ENCODE assay signal across 8 mouse cellular contexts in the genomic region with DNA sequence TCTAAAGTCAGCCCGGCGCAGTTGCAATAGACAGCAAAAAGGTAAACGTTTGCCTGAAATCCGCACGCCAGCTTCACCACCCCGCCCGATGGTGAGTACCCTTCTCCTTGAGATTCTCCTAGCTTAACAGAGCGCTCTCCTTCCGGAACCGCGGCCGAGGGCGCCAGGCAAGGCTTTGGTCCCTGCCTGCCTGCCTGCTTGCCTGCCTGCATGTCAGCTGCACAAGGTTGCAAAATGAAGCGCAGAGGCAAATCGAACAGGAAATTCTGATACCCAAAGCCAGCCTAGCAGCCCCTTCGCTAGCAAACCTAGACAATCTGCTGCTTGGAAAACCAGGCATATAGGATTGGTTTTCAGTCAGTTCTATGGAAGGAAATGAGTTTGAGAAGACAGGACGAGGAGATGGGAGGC. TPM values are rescaled to one million over a fixed set of nuclear protein-coding genes. Genes with fewer than 3 reads are reported as not detected.
DNase-seq lines count a peak whose midpoint lies in the region; ATAC-seq and TF ChIP-seq lines count a peak whose summit lies in the region.

No protein-coding gene starts in this region.

- WGBS in forebrain, embryonic 12.5 days, result 0% methylated on average over 17 of the region's 17 CpGs
- WGBS in midbrain, embryonic 10.5 days, result under 1% methylated on average over 17 of the region's 17 CpGs

- no peaks in the 10 kb centered on the region for H3K4me1 ChIP-seq in ES-Bruce4 (ENCODE audit: control insufficient read depth, insufficient read depth, low read length)
- H3K4me1 ChIP-seq in forebrain, embryonic 12.5 days, result peaks cover 18% of the 10 kb centered on the region
- H3K4me1 ChIP-seq in midbrain, embryonic 10.5 days, result peaks cover 52% of the 10 kb centered on the region

- H3K27me3 ChIP-seq in ES-Bruce4 (ENCODE audit: control insufficient read depth, insufficient read depth, low read length, poor library complexity, severe bottlenecking), result peaks cover 37% of the 10 kb centered on the region
- peaks cover 43% of the 10 kb centered on the region for H3K27me3 ChIP-seq in forebrain, embryonic 12.5 days
- H3K27me3 ChIP-seq in midbrain, embryonic 10.5 days (ENCODE audit: low read depth, poor library complexity, severe bottlenecking), result peaks cover 86% of the 10 kb centered on the region

- peak; percentile 61 to 69 for DNase-seq in adrenal gland, adult 18-20 months (ENCODE audit: low spot score in 2 of 2)
- DNase-seq in adrenal gland, postnatal 4 days (ENCODE audit: low spot score in 2 of 2), result no peak
- peak; percentile 66 for DNase-seq in kidney, adult 11 months
- DNase-seq in midbrain, embryonic 10.5 days (ENCODE audit: low spot score), result peak; percentile 74
- DNase-seq in urinary bladder, postnatal 14 days (ENCODE audit: low spot score), result peak; percentile 65
- DNase-seq in layer of hippocampus, adult 11-12 months (ENCODE audit: low spot score), result no peak

- TF ChIP-seq CTCF in ES-Bruce4 (IDR thresholded peaks at IDR 0.05; ENCODE audit: low read depth, low read length), result no peak

- no peak for TF ChIP-seq EP300 in ES-Bruce4 (IDR thresholded peaks at IDR 0.05; ENCODE audit: insufficient read depth, low read depth, low read length)

- H3K9me3 ChIP-seq in ES-Bruce4 (replicated peaks; ENCODE audit: control insufficient read depth, insufficient read depth, low read length, poor library complexity, severe bottlenecking), result no peaks in the 10 kb centered on the region
- no peaks in the 10 kb centered on the region for H3K9me3 ChIP-seq in forebrain, embryonic 12.5 days
- no peaks in the 10 kb centered on the region for H3K9me3 ChIP-seq in midbrain, embryonic 10.5 days (replicated peaks)

- peak overlapping the region; percentile 61 for H3K4me2 ChIP-seq in forebrain, embryonic 12.5 days

- no peak overlapping the region for H3K9ac ChIP-seq in ES-Bruce4 (ENCODE audit: low read depth, poor library complexity, severe bottlenecking)
- H3K9ac ChIP-seq in forebrain, embryonic 12.5 days, result peak overlapping the region; percentile 80

- TF ChIP-seq POLR2A in ES-Bruce4 (IDR thresholded peaks at IDR 0.05; ENCODE audit: insufficient read depth, low read length), result no peak

- H3K27ac ChIP-seq in ES-Bruce4 (ENCODE audit: insufficient read depth, low read length), result no peak overlapping the region
- peak overlapping the region; percentile 96 for H3K27ac ChIP-seq in forebrain, embryonic 12.5 days
- H3K27ac ChIP-seq in midbrain, embryonic 10.5 days (replicated peaks), result peak overlapping the region; percentile 96

- no peaks in the 10 kb centered on the region for H3K36me3 ChIP-seq in ES-Bruce4 (ENCODE audit: control insufficient read depth, insufficient read depth, low read length, poor library complexity, severe bottlenecking)
- H3K36me3 ChIP-seq in forebrain, embryonic 12.5 days (replicated peaks), result no peaks in the 10 kb centered on the region
- no peaks in the 10 kb centered on the region for H3K36me3 ChIP-seq in midbrain, embryonic 10.5 days

- ATAC-seq in forebrain, embryonic 12.5 days (ENCODE audit: low FRiP score), result no peak

- peak overlapping the region; percentile 23; the same call in 1 of the 2 replicates for H3K4me3 ChIP-seq in ES-Bruce4 (ENCODE audit: low read depth, low read length)
- peak overlapping the region; percentile 54 for H3K4me3 ChIP-seq in forebrain, embryonic 12.5 days (replicated peaks)
- H3K4me3 ChIP-seq in midbrain, embryonic 10.5 days, result peak overlapping the region; percentile 65

RNA-seq across cellular contexts. Expression of gene Nr2f2, which starts 1.1 kb away (rescaled TPM):
- 100 to 1,000 TPM in 1 of 2 experiments, 10 to 100 TPM in 1; 99.3 to 123 TPM for total RNA-seq in adrenal gland, adult 18-20 months (2021)
- total RNA-seq in adrenal gland, postnatal 4 days (2021), result 100 to 1,000 TPM; 143 to 160 TPM
- polyA plus RNA-seq in ES-Bruce4 (2011; ENCODE audit: insufficient read depth, insufficient read length, low read depth, missing spikeins), result 5.6 and 6.4 TPM in 2 replicates
- 129 and 162 TPM in 2 replicates for polyA plus RNA-seq in forebrain, embryonic 12.5 days (2016; fragmentation: Nextera tagmentation; extraction: Ambion mirVana)
- polyA plus RNA-seq in midbrain, embryonic 10.5 days (2016; fragmentation: Nextera tagmentation; extraction: Ambion mirVana), result 86.8 and 89.2 TPM in 2 replicates

Comparison
In these comparisons a context has a peak if more than half of its experiments do, and no peak if none do; other contexts are left out.
1. DNase-seq: peak in adrenal gland, adult 18-20 months (2 of 2), kidney, adult 11 months (single experiment), midbrain, embryonic 10.5 days (single experiment) and urinary bladder, postnatal 14 days (single experiment); none in adrenal gland, postnatal 4 days (0 of 2) and layer of hippocampus, adult 11-12 months (single experiment).
2. RNA of gene Nr2f2, which starts 1.1 kb away (polyA plus RNA-seq): 129 to 162 TPM in forebrain, embryonic 12.5 days and 86.8 to 89.2 TPM in midbrain, embryonic 10.5 days; 5.6 to 6.4 TPM in ES-Bruce4; every median in the first group is over 10 times any median in the second.
3. Peak in every context shown above with its lines, with median percentiles within 50 percentile points of each other: H3K4me3 ChIP-seq.